Mouse (Mus musculus): ENCODE results near the gene Tnfsf13b. TPM values are rescaled to one million over a fixed set of nuclear protein-coding genes. Genes with fewer than 3 reads are reported as not detected.
A peak's percentile ranks its signal among the peaks of the same experiment; 100 is the strongest.

Gene Tnfsf13b
- polyA plus RNA-seq, 1 experiment from 2014 or later = 0.38 TPM

- ATAC-seq (ENCODE audit: insufficient number of reproducible peaks, insufficient read depth, low FRiP score, low read depth) = no peak
- WGBS = 77% methylated on average over 8 of the region's 8 CpGs
These were observed 24.2 kb downstream of the Tnfsf13b start for GRCm38 (mm10) chr8:10030320-10031060.

GRCm38 (mm10) chr8:10031177-10031576 is 24.9 kb downstream of the Tnfsf13b start:
- Histone ChIP-seq H3K4me1 (ENCODE audit: control insufficient read depth, insufficient read depth, low read length) (no peaks in the 10 kb centered on the region), H3K9ac (replicated peaks; ENCODE audit: low read depth, low read length) (no peak overlapping the region), H3K27ac (ENCODE audit: low read length) (no peak overlapping the region), H3K27me3 (ENCODE audit: control insufficient read depth, insufficient read depth, low read length) (no peaks in the 10 kb centered on the region), H3K4me2 (replicated peaks; ENCODE audit: low read depth, low read length) (no peak overlapping the region), H3K4me3 (ENCODE audit: low read depth, low read length) (no peak overlapping the region), H3K9me3 (ENCODE audit: control insufficient read depth, low read depth, low read length) (no peaks in the 10 kb centered on the region), H3K36me3 (ENCODE audit: control insufficient read depth, insufficient read depth, low read length) (no peaks in the 10 kb centered on the region)
- WGBS = 77% methylated on average over 9 of the region's 9 CpGs
- no peak for ATAC-seq (ENCODE audit: insufficient number of reproducible peaks, insufficient read depth, low FRiP score, low read depth)

More at GRCm38 (mm10) chr8:10030320-10031060, 24.2 kb downstream of the Tnfsf13b start:
- Histone ChIP-seq H3K36me3 (ENCODE audit: control insufficient read depth, insufficient read depth, low read length) (no peaks in the 10 kb centered on the region), H3K4me3 (ENCODE audit: low read depth, low read length) (no peak overlapping the region), H3K9me3 (ENCODE audit: control insufficient read depth, low read depth, low read length) (no peaks in the 10 kb centered on the region), H3K9ac (replicated peaks; ENCODE audit: low read depth, low read length) (no peak overlapping the region), H3K27me3 (ENCODE audit: control insufficient read depth, insufficient read depth, low read length) (no peaks in the 10 kb centered on the region), H3K4me2 (replicated peaks; ENCODE audit: low read depth, low read length) (no peak overlapping the region), H3K4me1 (ENCODE audit: control insufficient read depth, insufficient read depth, low read length) (no peaks in the 10 kb centered on the region), H3K27ac (ENCODE audit: low read length) (no peak overlapping the region)

GRCm38 (mm10) chr8:10040866-10041265 is 34.6 kb downstream of the Tnfsf13b start:
- Histone ChIP-seq H3K36me3 (ENCODE audit: control insufficient read depth, insufficient read depth, low read length) (no peaks in the 10 kb centered on the region), H3K4me2 (replicated peaks; ENCODE audit: low read depth, low read length) (no peak overlapping the region), H3K9ac (replicated peaks; ENCODE audit: low read depth, low read length) (no peak overlapping the region), H3K27me3 (ENCODE audit: control insufficient read depth, insufficient read depth, low read length) (no peaks in the 10 kb centered on the region), H3K9me3 (ENCODE audit: control insufficient read depth, low read depth, low read length) (no peaks in the 10 kb centered on the region), H3K4me3 (ENCODE audit: low read depth, low read length) (no peak overlapping the region), H3K4me1 (ENCODE audit: control insufficient read depth, insufficient read depth, low read length) (no peaks in the 10 kb centered on the region), H3K27ac (ENCODE audit: low read length) (no peak overlapping the region)
- 54% methylated on average over 3 of the region's 3 CpGs for WGBS
- no peak for ATAC-seq (ENCODE audit: insufficient number of reproducible peaks, insufficient read depth, low FRiP score, low read depth)

- Histone ChIP-seq H3K9ac (replicated peaks; ENCODE audit: low read depth, low read length) (no peak overlapping the region), H3K4me1 (ENCODE audit: control insufficient read depth, insufficient read depth, low read length) (no peaks in the 10 kb centered on the region), H3K9me3 (ENCODE audit: control insufficient read depth, low read depth, low read length) (no peaks in the 10 kb centered on the region), H3K27me3 (ENCODE audit: control insufficient read depth, insufficient read depth, low read length) (no peaks in the 10 kb centered on the region), H3K27ac (ENCODE audit: low read length) (no peak overlapping the region), H3K4me3 (ENCODE audit: low read depth, low read length) (no peak overlapping the region), H3K4me2 (replicated peaks; ENCODE audit: low read depth, low read length) (no peak overlapping the region), H3K36me3 (ENCODE audit: control insufficient read depth, insufficient read depth, low read length) (no peaks in the 10 kb centered on the region)
- ATAC-seq (ENCODE audit: insufficient number of reproducible peaks, insufficient read depth, low FRiP score, low read depth) = no peak
- 48% methylated on average over 13 of the region's 13 CpGs for WGBS
These were observed 37.7 kb downstream of the Tnfsf13b start for GRCm38 (mm10) chr8:10043842-10044510.

GRCm38 (mm10) chr8:10045743-10046142 is 39.5 kb downstream of the Tnfsf13b start:
- 75% methylated on average over 1 of the region's 1 CpGs for WGBS
- no peaks in the 10 kb centered on the region for H3K36me3 ChIP-seq (ENCODE audit: control insufficient read depth, insufficient read depth, low read length)
- no peaks in the 10 kb centered on the region for H3K4me1 ChIP-seq (ENCODE audit: control insufficient read depth, insufficient read depth, low read length)
- H3K4me3 ChIP-seq (ENCODE audit: low read depth, low read length) = no peak overlapping the region
- H3K27ac ChIP-seq (ENCODE audit: low read length) = no peak overlapping the region
- no peak overlapping the region for H3K9ac ChIP-seq (replicated peaks; ENCODE audit: low read depth, low read length)
- no peak for ATAC-seq (ENCODE audit: insufficient number of reproducible peaks, insufficient read depth, low FRiP score, low read depth)
- no peaks in the 10 kb centered on the region for H3K27me3 ChIP-seq (ENCODE audit: control insufficient read depth, insufficient read depth, low read length)
- no peaks in the 10 kb centered on the region for H3K9me3 ChIP-seq (ENCODE audit: control insufficient read depth, low read depth, low read length)
- H3K4me2 ChIP-seq (replicated peaks; ENCODE audit: low read depth, low read length) = no peak overlapping the region

- no peaks in the 10 kb centered on the region for H3K9me3 ChIP-seq (ENCODE audit: control insufficient read depth, low read depth, low read length)
- no peak for ATAC-seq (ENCODE audit: insufficient number of reproducible peaks, insufficient read depth, low FRiP score, low read depth)
- 75% methylated on average over 8 of the region's 8 CpGs for WGBS
- no peaks in the 10 kb centered on the region for H3K27me3 ChIP-seq (ENCODE audit: control insufficient read depth, insufficient read depth, low read length)
- H3K9ac ChIP-seq (replicated peaks; ENCODE audit: low read depth, low read length) = no peak overlapping the region
- H3K36me3 ChIP-seq (ENCODE audit: control insufficient read depth, insufficient read depth, low read length) = no peaks in the 10 kb centered on the region
- H3K4me3 ChIP-seq (ENCODE audit: low read depth, low read length) = no peak overlapping the region
- H3K4me1 ChIP-seq (ENCODE audit: control insufficient read depth, insufficient read depth, low read length) = no peaks in the 10 kb centered on the region
- H3K4me2 ChIP-seq (replicated peaks; ENCODE audit: low read depth, low read length) = no peak overlapping the region
- no peak overlapping the region for H3K27ac ChIP-seq (ENCODE audit: low read length)
These were observed 42.9 kb downstream of the Tnfsf13b start for GRCm38 (mm10) chr8:10049162-10049561.

- H3K36me3 ChIP-seq (ENCODE audit: control insufficient read depth, insufficient read depth, low read length) = no peaks in the 10 kb centered on the region
- no peak overlapping the region for H3K9ac ChIP-seq (replicated peaks; ENCODE audit: low read depth, low read length)
- H3K4me3 ChIP-seq (ENCODE audit: low read depth, low read length) = no peak overlapping the region
- H3K27ac ChIP-seq (ENCODE audit: low read length) = no peak overlapping the region
- no peaks in the 10 kb centered on the region for H3K9me3 ChIP-seq (ENCODE audit: control insufficient read depth, low read depth, low read length)
- no peak overlapping the region for H3K4me2 ChIP-seq (replicated peaks; ENCODE audit: low read depth, low read length)
- no peaks in the 10 kb centered on the region for H3K4me1 ChIP-seq (ENCODE audit: control insufficient read depth, insufficient read depth, low read length)
- ATAC-seq (ENCODE audit: insufficient number of reproducible peaks, insufficient read depth, low FRiP score, low read depth) = no peak
- WGBS = 53% methylated on average over 3 of the region's 3 CpGs
- no peaks in the 10 kb centered on the region for H3K27me3 ChIP-seq (ENCODE audit: control insufficient read depth, insufficient read depth, low read length)
These were observed 45.3 kb downstream of the Tnfsf13b start for GRCm38 (mm10) chr8:10051576-10051975.

GRCm38 (mm10) chr8:10053571-10053990 is 47.3 kb downstream of the Tnfsf13b start:
- 13% methylated on average over 3 of the region's 3 CpGs for WGBS
- ATAC-seq (ENCODE audit: insufficient number of reproducible peaks, insufficient read depth, low FRiP score, low read depth) = 0 out of 2 replicates have a peak, but pooled peaks have one; percentile 62
- no peaks in the 10 kb centered on the region for H3K36me3 ChIP-seq (ENCODE audit: control insufficient read depth, insufficient read depth, low read length)
- no peaks in the 10 kb centered on the region for H3K9me3 ChIP-seq (ENCODE audit: control insufficient read depth, low read depth, low read length)
- no peak overlapping the region for H3K4me2 ChIP-seq (replicated peaks; ENCODE audit: low read depth, low read length)
- H3K27me3 ChIP-seq (ENCODE audit: control insufficient read depth, insufficient read depth, low read length) = no peaks in the 10 kb centered on the region
- H3K9ac ChIP-seq (replicated peaks; ENCODE audit: low read depth, low read length) = no peak overlapping the region
- peaks cover 4% of the 10 kb centered on the region; the same call in 1 of the 2 replicates for H3K4me1 ChIP-seq (ENCODE audit: control insufficient read depth, insufficient read depth, low read length)
- no peak overlapping the region for H3K4me3 ChIP-seq (ENCODE audit: low read depth, low read length)
- no peak overlapping the region for H3K27ac ChIP-seq (ENCODE audit: low read length)

All from stomach, embryonic 14.5 days (tissue).